Mouse (Mus musculus) erythroblast, embryonic 14.5 days (primary cell): ENCODE measurements around the gene Slc22a22.

Experiments used
- GATA1 ChIP-seq: IDR thresholded peaks from 2 replicates; pipeline ENCODE4 v1.6.1; 2012; ENCODE audit warnings: low read length, inconsistent platforms, mixed read lengths
- TAL1 ChIP-seq: IDR thresholded peaks from 3 replicates; pipeline ENCODE4 v1.6.1; 2012; ENCODE audit warnings: low read length, inconsistent platforms, mixed read lengths

GRCm38 (mm10) chr15:57230439-57230838 lies 247.0 kb downstream of the Slc22a22 start:
- TF ChIP-seq TAL1 (no peak), GATA1 (no peak)
